Mouse (Mus musculus) heart, embryonic 13.5 days (tissue): ENCODE results near the gene Erap1. TPM values are rescaled to one million over a fixed set of nuclear protein-coding genes. Genes with fewer than 3 reads are reported as not detected.
"Not testable (repeated sequence)": the region's sequence is repeated elsewhere in the genome, so short reads cannot be mapped to it uniquely, and the experiment has no call there.

Experiments used
- ATAC-seq: fragments of 200-750 bp; cut with Nextera tagmentation; 2 replicates; pipeline ENCODE4 v1.8.0; 2017; ENCODE audit warnings: moderate TSS enrichment; ENCODE audit not compliant: insufficient number of reproducible peaks, low FRiP score, low TSS enrichment; ENCODE audit errors: extremely low read depth
- H3K27ac ChIP-seq: fragments of 300-500 bp; sonication (generic); replicated peaks from 2 replicates; pipeline ENCODE4 v1.5.1; 2015; ENCODE audit warnings: moderate library complexity, mild to moderate bottlenecking, inconsistent platforms
- H3K27me3 ChIP-seq: fragments of 300-500 bp; sonication (generic); replicated peaks from 2 replicates; pipeline ENCODE4 v1.6.1; 2015; ENCODE audit warnings: mild to moderate bottlenecking, inconsistent platforms
- H3K36me3 ChIP-seq: fragments of 300-500 bp; sonication (generic); 2 replicates; pipeline ENCODE4 v1.6.1; 2015; ENCODE audit warnings: mild to moderate bottlenecking, inconsistent platforms
- H3K4me1 ChIP-seq: fragments of 300-500 bp; sonication (generic); 2 replicates; pipeline ENCODE4 v1.6.1; 2015; ENCODE audit warnings: inconsistent platforms
- H3K4me2 ChIP-seq: fragments of 300-500 bp; sonication (generic); 2 replicates; pipeline ENCODE4 v1.6.1; 2015; ENCODE audit warnings: inconsistent platforms, mild to moderate bottlenecking, moderate library complexity
- H3K4me3 ChIP-seq: fragments of 300-500 bp; sonication (generic); 2 replicates; pipeline ENCODE4 v1.5.1; 2015; ENCODE audit warnings: moderate library complexity, mild to moderate bottlenecking, inconsistent platforms
- H3K9ac ChIP-seq: fragments of 300-500 bp; sonication (generic); 2 replicates; pipeline ENCODE4 v1.6.1; 2015; ENCODE audit warnings: inconsistent platforms, mild to moderate bottlenecking, moderate library complexity
- H3K9me3 ChIP-seq: fragments of 300-500 bp; sonication (generic); 2 replicates; pipeline ENCODE4 v1.6.1; 2016; ENCODE audit warnings: inconsistent platforms
- WGBS: fragments of 180-500 bp; shearing (Covaris S2); methylation state at CpG from one replicate; pipeline ENCODE4 v1.1.7; 2015; ENCODE audit warnings: mixed read lengths; 5-methylcytosine and 5-hydroxymethylcytosine counted together
- polyA plus RNA-seq: library from polyadenylated mRNA; unstranded; fragments of >200 nt; fragmentation: Nextera tagmentation; extraction: Ambion mirVana; gene quantifications from 2 replicates; pipeline ENCODE4 v1.2.1, GENCODE M21; 2015

Erap1 gene
- polyA plus RNA-seq = 11.3 TPM in 2 replicates

DNA sequence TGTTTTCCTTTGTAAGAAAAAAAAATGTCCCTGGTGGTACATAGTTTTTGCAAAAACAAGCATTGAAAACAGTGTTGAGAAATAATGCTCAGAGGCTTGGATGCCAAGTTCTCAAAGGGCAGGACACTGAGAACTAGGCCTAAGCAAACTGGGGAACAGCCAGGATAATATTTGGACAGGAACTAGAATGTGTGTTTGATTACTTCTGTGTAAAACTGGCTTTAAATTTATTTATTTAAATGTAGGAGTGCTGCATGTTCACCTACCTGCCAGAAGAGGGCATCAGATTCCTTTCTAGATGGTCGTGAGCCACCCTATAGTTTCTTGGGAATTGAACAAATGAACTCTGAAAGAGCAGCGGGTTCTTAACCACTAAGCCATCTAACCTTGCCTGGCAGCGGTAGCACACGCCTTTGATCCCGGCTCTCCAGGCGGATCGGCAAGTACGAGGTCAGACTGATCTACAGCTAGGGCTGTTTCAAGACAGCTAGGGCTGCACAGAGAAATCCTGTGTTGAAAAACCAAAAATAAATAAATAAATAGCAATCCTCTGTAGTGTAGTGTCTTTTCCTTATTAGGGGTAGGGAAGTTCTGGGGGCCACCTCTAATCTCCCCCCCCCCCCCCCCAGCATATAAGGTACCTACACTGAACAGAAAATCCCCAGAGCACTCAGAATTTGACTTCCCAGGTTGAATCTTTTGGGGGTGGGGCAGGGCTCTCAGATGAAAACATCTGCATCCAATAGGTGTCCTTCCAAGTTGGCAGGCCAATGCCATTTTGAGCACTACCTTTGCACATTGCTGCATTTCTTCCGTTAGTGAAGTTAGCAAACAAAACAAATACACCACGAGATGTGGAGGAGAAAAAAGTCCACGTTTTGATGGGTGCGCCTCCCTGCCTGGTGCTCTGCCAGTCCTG is at the start of gene Erap1:
TSS of gene Erap1 (plus strand) at position 776 of the 919 bp plus-strand sequence.
- Histone ChIP-seq H3K4me1 (no peaks in the 10 kb centered on the region), H3K36me3 (no peaks in the 10 kb centered on the region), H3K4me2 (peak within 1 kb of the TSS; percentile 89), H3K9me3 (no peaks in the 10 kb centered on the region), H3K27me3 (no peaks in the 10 kb centered on the region), H3K9ac (peak within 1 kb of the TSS; percentile 96), H3K4me3 (peak within 1 kb of the TSS; percentile 97), H3K27ac (peak within 1 kb of the TSS; percentile 94)
- 0% methylated on average over 12 of the region's 12 CpGs for WGBS
- ATAC-seq = peak; percentile 27; the same call in 1 of the 2 replicates

DNA sequence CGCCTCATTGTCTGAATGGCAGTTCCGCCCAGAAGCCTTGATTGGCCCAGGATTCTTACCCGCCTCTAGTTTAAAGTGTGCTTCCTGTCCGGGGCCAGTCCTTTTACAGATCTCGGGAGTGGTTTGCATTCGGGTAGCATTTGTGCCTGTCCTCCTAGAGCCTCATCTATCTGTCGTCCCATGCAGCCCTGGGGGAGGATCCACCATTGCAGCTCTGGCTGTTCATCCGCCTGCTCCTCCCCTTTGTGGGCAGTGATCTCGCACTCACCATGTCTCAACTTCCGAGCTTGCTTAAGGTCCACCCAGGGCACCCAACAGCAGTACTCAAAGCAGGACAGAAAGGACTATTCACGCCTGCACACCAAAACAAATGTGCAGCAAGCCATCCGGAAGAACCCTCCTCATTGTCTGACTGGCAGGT is 48.0 kb upstream of the Erap1 start:
- not testable (repeated sequence) for H3K4me3 ChIP-seq, H3K27me3 ChIP-seq, H3K4me1 ChIP-seq, H3K27ac ChIP-seq, H3K9me3 ChIP-seq, ATAC-seq, H3K36me3 ChIP-seq, H3K9ac ChIP-seq
- 48% methylated on average over 12 of the region's 12 CpGs for WGBS
- H3K4me2 ChIP-seq = peak overlapping the region; percentile 27

DNA sequence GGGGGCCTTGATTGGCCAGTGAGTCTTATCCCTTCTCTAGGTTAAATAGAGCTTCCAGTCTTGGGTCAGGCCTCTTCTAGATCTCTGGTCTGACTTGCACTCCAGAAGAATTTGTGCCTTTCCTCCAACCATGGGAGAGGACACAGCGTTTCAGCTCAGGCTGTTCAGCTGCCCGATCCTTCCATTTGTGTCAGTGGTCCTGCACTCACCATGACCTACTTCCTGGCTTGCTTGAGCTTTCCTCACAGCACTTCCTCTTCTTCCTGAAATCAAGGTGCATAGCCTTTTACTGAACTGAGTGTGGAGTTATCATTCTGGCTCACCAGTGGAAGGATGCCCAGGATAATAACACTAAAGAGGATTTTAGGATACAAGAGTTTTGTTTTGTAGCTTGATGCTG is 47.5 kb upstream of the Erap1 start:
- ATAC-seq, H3K9me3 ChIP-seq, H3K27me3 ChIP-seq, H3K36me3 ChIP-seq, H3K4me1 ChIP-seq, H3K4me3 ChIP-seq, H3K9ac ChIP-seq, H3K27ac ChIP-seq: not testable (repeated sequence)
- peak overlapping the region; percentile 27; the same call in 1 of the 2 replicates for H3K4me2 ChIP-seq
- WGBS = 69% methylated on average over 2 of the region's 2 CpGs

DNA sequence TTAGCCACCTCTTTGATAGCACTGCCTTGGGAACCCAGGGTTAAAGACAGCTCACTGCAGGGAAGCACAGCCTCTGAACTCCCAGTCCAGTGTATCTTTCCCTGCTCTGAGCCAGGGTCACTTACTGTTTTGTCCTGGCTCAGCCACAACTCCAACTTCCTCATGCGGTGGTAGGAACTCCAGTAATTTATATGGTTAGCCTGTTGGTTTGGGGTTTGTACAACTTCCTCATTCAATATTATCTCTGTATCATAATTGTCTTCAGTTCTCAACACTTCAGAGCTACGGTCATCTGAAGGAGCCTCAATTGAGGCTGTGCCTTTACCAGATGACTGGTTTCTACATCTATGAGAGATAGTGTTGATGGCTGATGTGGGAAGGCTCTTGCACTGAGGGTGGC is 42.3 kb upstream of the Erap1 start:
- H3K4me1 ChIP-seq = not testable (repeated sequence)

DNA sequence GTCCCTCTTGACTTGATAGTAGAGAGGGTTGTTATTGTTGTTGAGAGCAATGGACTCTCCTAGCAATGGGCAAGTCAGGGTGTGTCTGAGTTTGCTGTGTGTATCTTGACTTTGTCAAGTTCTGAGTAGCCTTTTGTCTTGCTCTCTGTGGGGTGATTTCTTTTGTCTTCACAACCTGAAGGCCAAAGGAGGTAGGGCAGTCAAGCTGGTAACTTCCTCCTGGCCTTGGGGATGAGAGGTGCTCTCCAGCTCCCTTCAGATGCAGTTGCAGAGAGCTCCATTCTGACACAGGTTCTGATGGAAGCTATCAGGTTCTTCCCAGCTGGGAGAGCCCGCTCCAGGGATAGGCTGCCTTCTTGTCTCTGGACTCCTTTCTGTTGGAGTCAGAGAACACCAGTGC is 37.6 kb upstream of the Erap1 start:
- not testable (repeated sequence) for H3K27me3 ChIP-seq

More for the DNA sequence above, 42.3 kb upstream of the Erap1 start:
- not testable (repeated sequence) for H3K9ac ChIP-seq, H3K27ac ChIP-seq, H3K9me3 ChIP-seq, H3K27me3 ChIP-seq, ATAC-seq, H3K4me3 ChIP-seq, H3K36me3 ChIP-seq, H3K4me2 ChIP-seq
- 77% methylated on average over 2 of the region's 2 CpGs for WGBS

DNA sequence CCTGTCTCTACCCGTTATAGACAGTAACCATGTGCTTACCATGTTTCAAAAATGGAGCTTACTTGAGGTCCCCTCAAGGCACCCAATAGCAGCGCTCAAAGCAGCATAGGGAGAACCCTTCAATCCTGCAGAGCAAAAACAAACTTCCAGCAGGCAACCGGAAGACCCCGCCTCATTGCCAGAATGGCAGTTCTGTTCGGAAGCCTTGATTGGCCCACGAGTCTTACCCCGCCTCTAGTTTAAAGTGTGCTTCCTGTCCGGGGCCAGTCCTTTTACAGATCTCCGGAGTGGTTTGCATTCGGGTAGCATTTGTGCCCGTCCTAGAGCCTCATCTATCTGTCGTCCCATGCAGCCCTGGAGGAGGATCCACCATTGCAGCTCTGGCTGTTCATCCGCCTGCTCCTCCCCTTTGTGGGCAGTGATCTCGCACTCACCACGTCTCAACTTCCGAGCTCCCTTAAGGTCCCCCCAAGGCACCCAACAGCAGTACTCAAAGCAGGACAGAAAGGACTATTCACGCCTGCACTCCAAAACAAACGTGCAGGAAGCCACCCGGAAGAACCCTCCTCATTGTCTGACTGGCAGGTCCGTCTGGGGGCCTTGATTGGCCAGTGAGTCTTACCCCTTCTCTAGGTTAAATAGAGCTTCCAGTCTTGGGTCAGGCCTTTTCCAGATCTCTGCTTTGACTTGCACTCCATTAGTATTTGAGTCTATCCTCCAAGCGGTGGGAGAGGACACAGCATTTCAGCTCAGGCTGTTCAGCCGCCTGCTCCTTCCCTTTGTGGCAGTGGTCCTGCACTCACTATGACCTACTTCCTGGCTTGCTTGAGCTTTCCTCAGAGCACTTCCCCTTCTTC is 22.0 kb upstream of the Erap1 start:
- ATAC-seq = peak; percentile 82
- Histone ChIP-seq H3K4me2 (peak overlapping the region; percentile 73), H3K27ac (peak overlapping the region; percentile 93), H3K4me3 (peak overlapping the region; percentile 67), H3K9ac (peak overlapping the region; percentile 82)
- not testable (repeated sequence) for H3K36me3 ChIP-seq, H3K9me3 ChIP-seq, H3K4me1 ChIP-seq, H3K27me3 ChIP-seq
- WGBS = 10% methylated on average over 22 of the region's 22 CpGs

More for the DNA sequence above, 37.6 kb upstream of the Erap1 start:
- not testable (repeated sequence) for H3K9ac ChIP-seq, H3K4me2 ChIP-seq, ATAC-seq, H3K4me1 ChIP-seq, H3K27ac ChIP-seq, H3K4me3 ChIP-seq
- Histone ChIP-seq H3K9me3 (peaks cover 20% of the 10 kb centered on the region), H3K36me3 (peaks cover 28% of the 10 kb centered on the region)
- WGBS = 91% methylated on average over 1 of the region's 1 CpGs

DNA sequence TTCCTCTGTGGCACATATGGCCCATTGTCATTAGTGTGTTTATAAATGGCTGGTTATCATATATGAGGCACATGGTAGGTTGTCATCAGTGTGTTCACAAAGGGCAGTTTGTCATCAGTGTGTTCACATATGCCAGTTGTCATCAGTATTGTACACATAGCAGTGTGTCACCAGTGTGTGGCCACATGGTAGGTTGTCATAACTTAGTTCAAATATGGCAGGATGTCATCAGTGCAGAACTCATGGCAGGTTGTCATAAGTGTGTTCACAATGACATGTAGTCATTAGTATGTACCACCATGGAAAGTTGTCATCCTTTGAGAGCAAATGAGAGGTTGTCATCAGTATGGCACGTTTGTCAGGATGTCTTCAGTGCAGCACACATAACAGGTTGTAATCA is 7.0 kb upstream of the Erap1 start:
- no peak overlapping the region for H3K9ac ChIP-seq
- no peak overlapping the region for H3K4me2 ChIP-seq
- no peaks in the 10 kb centered on the region for H3K9me3 ChIP-seq
- no peak overlapping the region for H3K27ac ChIP-seq
- no peak overlapping the region for H3K4me3 ChIP-seq
- no peaks in the 10 kb centered on the region for H3K27me3 ChIP-seq
- no peaks in the 10 kb centered on the region for H3K4me1 ChIP-seq
- H3K36me3 ChIP-seq = no peaks in the 10 kb centered on the region
- 50% methylated on average over 1 of the region's 1 CpGs for WGBS
- ATAC-seq = no peak

DNA sequence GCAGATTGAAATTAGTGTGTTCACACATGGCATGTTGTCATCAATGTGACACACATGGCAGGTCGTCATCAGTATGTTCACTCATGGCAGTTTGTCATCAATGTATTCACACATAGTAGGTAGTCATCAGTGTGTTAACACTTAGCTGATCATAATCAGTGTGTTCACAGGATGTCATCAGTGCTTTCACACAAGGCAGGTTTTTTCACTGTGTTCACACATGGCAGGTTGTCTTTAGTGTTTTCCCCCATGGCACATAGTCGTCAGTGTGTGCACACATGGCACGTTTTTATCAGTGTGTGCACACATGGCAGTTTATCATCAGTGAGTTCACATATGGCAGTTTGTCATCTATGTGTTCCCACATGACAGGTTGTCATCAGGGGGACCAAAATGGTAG is 6.5 kb upstream of the Erap1 start:
- Histone ChIP-seq H3K36me3 (no peaks in the 10 kb centered on the region), H3K9ac (no peak overlapping the region), H3K4me3 (no peak overlapping the region), H3K4me1 (no peaks in the 10 kb centered on the region), H3K27ac (no peak overlapping the region), H3K9me3 (no peaks in the 10 kb centered on the region), H3K27me3 (no peaks in the 10 kb centered on the region), H3K4me2 (no peak overlapping the region)
- no peak for ATAC-seq
- 68% methylated on average over 3 of the region's 3 CpGs for WGBS

DNA sequence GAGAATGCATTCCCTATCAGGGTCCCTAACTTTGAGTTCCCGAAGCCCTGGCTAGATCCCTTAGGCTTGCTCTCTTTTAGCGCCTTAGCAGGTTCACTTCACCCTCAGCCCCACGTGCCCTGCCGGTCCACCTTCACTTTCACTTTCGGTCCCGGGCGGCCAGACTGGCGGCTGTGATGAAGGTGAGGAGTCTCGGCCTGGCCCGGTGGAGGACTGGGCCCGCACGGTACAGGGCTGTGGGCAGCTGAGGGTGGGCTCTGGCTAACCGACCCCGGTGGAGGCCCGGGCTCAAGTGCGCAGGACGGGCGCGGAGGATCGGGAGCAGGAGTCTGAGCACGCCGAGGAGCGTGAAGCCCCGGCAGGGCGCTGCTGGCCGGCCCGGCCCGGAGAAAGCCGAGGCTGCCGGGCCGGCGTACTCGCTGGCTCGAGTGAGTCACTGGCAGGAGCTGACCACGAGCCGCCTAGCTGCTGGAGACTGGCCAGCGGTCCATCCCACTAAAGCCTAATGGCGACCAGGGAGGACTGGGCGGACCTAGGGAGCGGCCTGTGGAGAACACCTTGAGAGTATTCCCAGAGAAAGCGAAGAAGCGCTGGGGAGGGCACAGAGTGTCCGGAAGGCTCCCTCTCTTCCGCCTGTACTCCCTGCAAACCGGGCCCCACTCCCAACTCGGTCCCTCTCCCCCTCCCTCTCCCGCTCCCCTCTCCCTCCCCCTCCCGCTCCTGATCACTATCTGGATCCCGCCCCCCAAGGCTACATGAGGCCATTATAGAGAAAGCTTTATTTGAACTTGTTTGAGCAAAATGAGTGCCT is 549 bp downstream of the Erap1 start:
- Histone ChIP-seq H3K9ac (peak overlapping the region; percentile 96), H3K36me3 (no peaks in the 10 kb centered on the region), H3K27ac (peak overlapping the region; percentile 94), H3K4me2 (peak overlapping the region; percentile 89), H3K27me3 (no peaks in the 10 kb centered on the region), H3K4me1 (no peaks in the 10 kb centered on the region), H3K9me3 (no peaks in the 10 kb centered on the region), H3K4me3 (peak overlapping the region; percentile 97)
- WGBS = under 1% methylated on average over 49 of the region's 49 CpGs
- peak; percentile 62 for ATAC-seq

DNA sequence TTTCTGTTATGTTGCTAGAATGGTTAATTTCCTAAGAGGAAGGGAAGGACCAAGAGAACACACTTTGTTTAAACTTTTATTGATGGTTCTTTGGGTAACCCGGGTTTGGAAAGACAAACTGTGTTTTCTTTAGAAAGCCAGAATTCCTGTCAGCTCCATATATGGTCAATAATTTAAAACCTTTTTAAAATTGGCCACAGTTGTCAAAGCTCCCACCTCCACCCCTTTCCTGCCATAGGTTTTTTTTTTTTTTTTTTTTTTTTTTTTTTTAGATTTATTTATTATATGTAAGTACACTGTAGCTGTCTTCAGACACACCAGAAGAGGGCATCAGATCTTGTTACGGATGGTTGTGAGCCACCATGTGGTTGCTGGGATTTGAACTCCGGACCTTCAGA is 1.2 kb downstream of the Erap1 start:
- not testable (repeated sequence) for H3K36me3 ChIP-seq, H3K27me3 ChIP-seq, H3K9me3 ChIP-seq, ATAC-seq, H3K4me1 ChIP-seq, H3K27ac ChIP-seq
- Histone ChIP-seq H3K4me2 (peak overlapping the region; percentile 89), H3K4me3 (peak overlapping the region; percentile 97), H3K9ac (peak overlapping the region; percentile 96)
- WGBS = 43% methylated on average over 3 of the region's 3 CpGs
